Mouse (Mus musculus): ENCODE data around the gene S1pr1. TPM values are rescaled to one million over a fixed set of nuclear protein-coding genes. Genes with fewer than 3 reads are reported as not detected.

Gene S1pr1
- 30.9 TPM for polyA plus RNA-seq (2014; fragmentation: Illumina TruSeq; extraction: RNeasy Lipid Tissue Mini Kit (QIAGEN cat#74804); ENCODE audit: low read depth, low replicate concordance)

GRCm38 (mm10) chr3:115714671-115715651 lies at the start of gene S1pr1:
S1pr1 (minus strand) TSS chr3:115715072.

Other genes starting within 250 kb of the S1pr1 start
- 9.4 TPM for gene Dph5, start 172.8 kb upstream of the S1pr1 start, polyA plus RNA-seq (2014; fragmentation: Illumina TruSeq; extraction: RNeasy Lipid Tissue Mini Kit (QIAGEN cat#74804); ENCODE audit: low read depth, low replicate concordance)

All from kidney, adult 10 weeks (tissue).